Mouse (Mus musculus) urinary bladder, postnatal 10 days (tissue): ENCODE measurements around the gene Cdc14b.

ENCODE experiments used
- DNase-seq: peaks from one replicate; pipeline ENCODE4 v3.0.0; 2022; ENCODE audit warnings: low spot score

Gene Cdc14b

DNA sequence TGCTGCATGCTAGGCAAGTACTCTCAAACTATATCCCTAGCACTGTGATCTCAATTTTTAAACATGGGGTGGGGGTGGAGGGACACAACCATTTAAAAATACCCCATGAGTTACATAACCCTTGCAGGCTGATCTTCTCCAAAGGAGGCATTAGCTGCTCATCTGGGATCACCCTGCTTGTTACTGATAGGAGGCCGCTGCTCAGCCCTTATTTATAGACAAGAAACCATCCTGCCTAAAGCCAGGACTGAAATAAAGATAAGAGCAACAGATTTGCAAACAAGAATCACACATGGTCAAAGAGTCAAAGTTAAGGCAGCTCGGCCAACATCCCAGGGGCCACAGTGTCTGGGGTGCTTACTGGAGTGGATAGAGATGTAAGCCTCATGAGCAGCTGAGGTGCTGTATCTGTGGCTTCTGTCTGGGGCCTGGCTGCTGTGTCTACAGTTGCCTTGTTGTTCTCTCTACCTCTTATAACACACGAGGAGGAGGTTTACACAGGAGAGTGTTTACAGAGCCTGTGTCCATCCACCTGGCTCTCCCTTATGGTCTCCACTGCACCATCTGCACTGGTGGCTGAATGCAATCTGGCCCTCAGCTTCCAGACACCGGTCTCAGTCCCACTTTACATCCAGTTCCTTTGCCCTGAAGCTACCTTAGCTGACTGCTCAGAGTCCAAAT is 38.0 kb downstream of the Cdc14b start:
- DNase-seq, result no peak

- DNase-seq, result no peak
These were observed 39.3 kb downstream of the Cdc14b start for GRCm38 (mm10) chr13:64235777-64236176.

DNA sequence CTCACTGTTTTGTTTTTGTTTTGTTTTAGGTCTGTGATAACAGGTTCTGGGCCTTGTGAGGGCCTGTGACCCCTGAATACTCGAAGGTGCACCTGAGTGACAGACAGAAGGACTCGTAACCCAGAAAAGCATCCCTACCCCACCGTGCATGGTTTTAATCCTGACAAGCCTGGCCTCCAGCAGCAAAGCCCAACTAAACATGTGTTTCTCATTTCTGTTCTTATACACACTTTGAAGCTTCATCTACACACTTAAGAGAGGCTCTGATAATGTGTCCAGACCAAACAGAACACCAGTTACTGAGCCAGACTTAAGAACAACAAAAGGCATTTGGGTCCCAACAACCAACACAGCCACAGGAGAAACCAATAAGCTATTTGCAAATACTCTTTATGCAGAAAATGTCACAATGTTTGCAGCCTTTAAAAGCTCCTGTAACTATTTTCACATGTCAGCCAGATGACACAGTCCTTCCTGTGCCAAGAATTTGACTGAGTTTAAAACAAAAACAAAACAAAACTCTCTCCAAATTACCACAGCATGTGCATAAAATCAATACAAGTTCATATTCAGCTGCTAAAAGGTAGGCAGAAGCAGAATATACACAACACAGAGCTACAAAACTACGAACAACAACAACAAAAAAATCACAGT is 39.9 kb downstream of the Cdc14b start:
- DNase-seq, result no peak

GRCm38 (mm10) chr13:64233139-64233538 is 42.0 kb downstream of the Cdc14b start:
- no peak for DNase-seq

DNA sequence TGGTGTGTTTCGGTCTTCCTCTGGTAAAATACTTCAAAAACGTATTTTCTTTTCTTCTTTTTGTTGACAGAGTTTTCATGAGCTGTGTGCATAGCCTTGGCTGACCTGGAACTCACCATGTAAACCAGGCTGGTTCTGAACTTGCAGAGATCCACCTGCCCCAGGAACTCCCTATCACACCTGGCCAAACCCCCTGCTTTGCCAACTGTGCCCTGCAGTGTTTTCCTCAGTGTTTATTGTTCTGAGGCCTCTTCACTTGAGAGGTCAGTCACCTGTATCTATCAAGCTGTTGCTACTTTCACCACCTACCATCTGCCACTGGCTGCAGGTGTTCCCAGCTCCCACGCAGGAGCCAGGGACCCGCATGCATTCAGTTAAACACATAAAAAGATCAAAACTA is 48.4 kb downstream of the Cdc14b start:
- DNase-seq, result no peak

GRCm38 (mm10) chr13:64225738-64226137 is 49.4 kb downstream of the Cdc14b start:
- no peak for DNase-seq

- DNase-seq, result no peak
These were observed 60.2 kb downstream of the Cdc14b start for GRCm38 (mm10) chr13:64214891-64215290.

- no peak for DNase-seq
These were observed 63.0 kb downstream of the Cdc14b start for GRCm38 (mm10) chr13:64211995-64212603.

DNA sequence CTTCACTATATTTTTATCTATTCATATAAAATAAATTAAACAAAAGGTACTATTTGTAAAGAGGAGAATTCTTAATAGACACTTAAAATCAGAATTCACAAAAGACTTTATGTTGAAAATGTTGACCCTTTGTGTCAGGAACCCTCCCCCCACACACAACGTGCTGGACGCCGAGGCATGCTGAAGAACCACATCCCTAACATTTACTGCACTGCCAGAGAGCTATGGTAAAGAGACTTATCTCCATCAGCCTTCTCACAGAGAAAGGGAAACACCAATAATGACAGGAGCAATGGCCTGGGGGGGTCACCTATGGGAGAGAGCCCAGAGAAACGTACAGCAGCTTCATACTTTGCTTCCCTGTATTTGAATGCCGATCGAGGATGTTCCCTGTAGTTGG is 66.9 kb downstream of the Cdc14b start:
- DNase-seq, result no peak

DNA sequence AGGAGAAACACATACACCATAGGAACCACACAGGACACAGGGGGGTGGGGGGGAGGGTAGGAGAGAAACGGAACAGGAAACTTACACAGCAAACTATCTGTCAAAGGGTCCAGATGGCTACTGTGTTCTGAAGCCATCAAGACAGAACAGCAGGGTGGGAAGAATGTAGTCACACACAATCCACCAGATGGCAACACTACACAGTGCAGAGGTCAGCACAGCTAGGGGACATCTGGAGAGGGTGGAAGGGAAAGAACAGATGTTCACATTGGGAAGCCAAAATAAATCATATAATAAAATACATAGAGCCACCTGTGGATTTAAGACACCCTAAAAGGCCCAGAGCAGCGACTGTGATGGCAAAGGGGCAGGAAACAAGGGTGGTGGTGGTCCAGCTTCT is 69.9 kb downstream of the Cdc14b start:
- no peak for DNase-seq

DNA sequence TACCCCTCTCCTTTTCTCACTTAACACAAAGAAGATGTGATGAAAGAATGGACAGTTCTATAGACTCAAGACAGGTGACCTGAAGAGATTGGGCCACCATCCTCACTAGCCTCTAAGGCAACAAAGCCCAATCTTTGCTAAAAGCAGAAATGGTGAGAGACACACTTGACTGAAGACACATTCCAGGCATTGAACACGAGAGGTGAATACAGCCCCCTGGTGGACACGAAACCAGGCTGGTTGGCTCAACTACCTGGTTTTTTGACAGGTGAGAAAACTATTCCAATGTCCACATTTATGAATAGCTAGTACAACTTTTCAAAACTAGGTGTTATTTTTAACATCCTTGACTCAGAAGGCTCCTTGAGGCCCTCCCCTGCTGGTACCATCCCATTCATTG is 70.4 kb downstream of the Cdc14b start:
- no peak for DNase-seq

- no peak for DNase-seq
These were observed 74.2 kb downstream of the Cdc14b start for GRCm38 (mm10) chr13:64200911-64201310.

DNA sequence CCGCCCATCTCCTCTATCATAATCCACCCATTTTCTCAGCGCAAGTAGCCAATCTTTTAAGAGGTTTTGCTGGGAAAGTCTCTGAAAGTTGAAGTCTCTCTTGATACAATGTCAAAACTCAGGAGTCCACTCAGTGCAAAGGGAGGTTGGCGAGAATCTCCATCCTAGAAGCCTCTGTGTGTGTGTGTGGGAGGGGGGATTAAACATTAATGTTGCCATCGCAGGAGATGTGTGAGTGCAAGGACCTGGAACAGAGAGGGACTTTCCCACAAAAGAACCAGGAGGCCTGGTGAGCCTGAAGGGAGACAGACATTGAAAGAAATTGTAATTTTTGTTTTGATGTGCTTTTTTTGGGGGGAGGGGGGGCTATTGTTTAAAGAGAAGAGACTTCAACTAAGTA is 76.8 kb downstream of the Cdc14b start:
- DNase-seq, result no peak

DNA sequence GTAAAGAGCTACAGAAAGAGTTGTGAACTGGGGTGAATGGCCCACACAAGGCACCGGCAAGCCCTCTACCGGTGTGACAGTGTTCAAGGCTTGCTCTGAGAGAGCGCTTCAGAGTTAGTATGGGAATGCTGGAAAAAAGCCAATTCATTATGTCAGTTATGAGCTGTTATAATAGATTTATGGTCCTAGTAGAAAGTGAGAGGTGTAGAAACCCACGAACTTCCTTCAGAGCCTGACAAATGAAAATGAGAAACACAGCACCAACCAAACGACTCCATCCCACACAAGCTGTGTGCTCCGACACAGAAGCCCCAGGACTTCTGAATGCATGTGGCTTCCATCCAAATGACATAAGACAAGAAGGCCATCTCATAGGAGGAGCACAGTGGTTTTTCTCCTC is 77.2 kb downstream of the Cdc14b start:
- no peak for DNase-seq

DNA sequence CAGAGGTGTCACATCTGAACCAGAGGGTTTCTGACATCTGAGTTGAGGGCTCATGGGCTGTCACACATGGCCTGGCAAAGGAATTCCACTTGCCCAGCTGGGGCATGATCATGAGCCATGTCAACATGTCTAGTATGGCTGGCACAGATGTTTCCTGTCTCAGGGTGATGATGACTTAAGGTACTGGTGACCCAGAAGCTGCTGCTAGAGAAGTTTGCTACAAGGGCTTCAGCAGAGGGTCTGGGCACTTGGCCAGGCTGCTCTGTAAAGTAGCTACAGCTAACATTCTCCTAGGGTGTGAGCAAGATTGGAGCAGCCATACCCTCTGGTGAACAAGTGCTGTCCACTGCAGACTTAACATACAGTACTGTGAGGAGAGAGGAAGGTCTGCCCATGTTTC is 88.0 kb downstream of the Cdc14b start:
- DNase-seq, result no peak

- DNase-seq, result no peak
These were observed 88.6 kb downstream of the Cdc14b start for GRCm38 (mm10) chr13:64186516-64186915.

GRCm38 (mm10) chr13:64185586-64185985 is 89.5 kb downstream of the Cdc14b start:
- DNase-seq, result no peak

DNA sequence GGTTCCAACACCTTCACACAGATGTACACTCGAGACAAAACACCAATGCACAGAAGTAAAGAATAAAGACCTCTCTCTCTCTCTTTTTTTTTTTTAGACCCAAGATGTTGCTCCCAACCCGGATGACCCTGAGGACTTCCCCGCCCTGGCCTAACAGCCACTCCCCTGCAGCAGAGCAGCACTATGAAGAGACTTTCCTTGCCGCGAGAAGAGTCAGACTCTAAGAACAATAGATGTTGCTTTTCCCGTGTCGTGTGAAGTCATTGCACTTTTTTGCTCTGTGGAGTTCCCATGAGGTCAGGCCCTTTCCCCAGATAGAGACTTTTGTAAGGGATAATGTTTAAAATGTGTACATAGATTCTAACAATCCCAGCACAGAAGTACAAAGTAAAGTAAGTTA is 89.9 kb downstream of the Cdc14b start:
- no peak for DNase-seq

DNA sequence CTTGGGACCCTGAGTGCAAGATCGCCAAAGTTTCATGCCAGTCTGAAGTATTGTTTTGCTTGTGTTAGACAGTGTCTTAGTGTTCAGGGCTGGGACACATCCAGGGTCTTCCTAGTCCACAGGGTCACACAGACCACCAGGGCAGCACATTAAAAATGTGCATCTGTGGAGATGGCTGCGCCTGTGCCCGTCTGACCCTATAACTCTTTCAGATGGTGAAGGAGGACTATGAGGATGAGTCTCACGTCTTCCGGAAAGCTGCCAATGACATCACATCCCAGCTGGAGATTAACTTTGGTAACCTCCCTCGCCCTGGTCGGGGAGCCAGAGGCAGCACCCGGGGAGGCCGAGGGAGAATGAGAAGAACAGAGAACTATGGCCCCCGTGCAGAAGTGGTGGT is 90.7 kb downstream of the Cdc14b start:
- no peak for DNase-seq

DNA sequence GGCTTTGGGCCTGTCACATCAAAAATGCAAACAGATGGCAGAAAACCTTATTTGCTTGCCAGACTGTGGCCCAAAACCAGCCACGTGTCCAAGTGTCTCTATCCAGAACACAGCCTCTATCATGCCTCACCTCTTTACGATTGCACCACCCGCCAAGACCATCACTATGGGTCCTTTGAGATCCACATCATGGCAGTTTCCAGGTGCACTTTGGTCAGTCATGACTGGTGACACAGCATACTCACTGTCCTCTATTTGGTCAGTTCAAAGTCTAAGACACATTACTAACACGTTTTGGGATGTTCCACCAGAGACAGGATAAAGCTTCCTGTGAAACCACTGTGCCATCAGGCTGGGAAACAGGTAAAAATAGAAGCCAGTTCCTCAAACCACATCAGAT is 91.5 kb downstream of the Cdc14b start:
- DNase-seq, result no peak

GRCm38 (mm10) chr13:64182091-64182490 is 93.0 kb downstream of the Cdc14b start:
- DNase-seq, result no peak

DNA sequence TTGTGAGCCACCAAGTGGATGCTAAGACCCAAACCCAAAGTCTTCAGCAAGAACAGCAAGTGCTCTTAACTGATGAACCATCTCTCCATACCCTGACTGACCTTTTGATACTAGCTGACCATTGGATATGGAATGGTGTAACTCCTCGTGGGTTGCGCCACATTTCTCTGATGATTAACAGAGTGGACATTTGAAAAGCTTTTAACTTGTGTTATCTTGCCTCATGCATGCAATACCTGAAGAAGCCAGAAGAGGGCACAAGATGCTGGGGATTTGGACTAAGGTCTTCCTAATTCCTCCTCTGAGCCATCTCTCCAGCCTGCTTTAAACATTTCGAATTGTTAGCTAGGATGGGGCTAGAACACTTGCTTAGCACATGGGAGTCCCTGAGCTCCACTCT is 94.2 kb downstream of the Cdc14b start:
- DNase-seq, result no peak

- no peak for DNase-seq
These were observed 94.8 kb downstream of the Cdc14b start for GRCm38 (mm10) chr13:64180300-64180699.
